Mouse (Mus musculus): ENCODE results near the gene Noxa1.

Noxa1 gene

GRCm38 (mm10) chr2:25094785-25095108 lies 202 bp downstream of the Noxa1 start:
- no peak for DNase-seq

GRCm38 (mm10) chr2:25088636-25089035 lies 6.3 kb downstream of the Noxa1 start:
- DNase-seq, result no peak

- no peak for DNase-seq
Observed at GRCm38 (mm10) chr2:25087842-25088241, 7.1 kb downstream of the Noxa1 start.

- no peak for DNase-seq
Observed at GRCm38 (mm10) chr2:25085571-25085970, 9.4 kb downstream of the Noxa1 start.

- no peak for DNase-seq
Observed at GRCm38 (mm10) chr2:25083697-25084096, 11.3 kb downstream of the Noxa1 start.

GRCm38 (mm10) chr2:25080076-25080475 lies 14.9 kb downstream of the Noxa1 start, which contains the start of gene Entpd8:
Entpd8 (plus strand) TSS chr2:25080304.
- no peak for DNase-seq

- DNase-seq, result no peak
Observed at GRCm38 (mm10) chr2:25078967-25079366, 16.0 kb downstream of the Noxa1 start.

- DNase-seq, result no peak
Observed at GRCm38 (mm10) chr2:25075506-25075905, 19.4 kb downstream of the Noxa1 start.

GRCm38 (mm10) chr2:25072398-25072797 lies 22.6 kb downstream of the Noxa1 start:
- no peak for DNase-seq

- no peak for DNase-seq
Observed at GRCm38 (mm10) chr2:25069537-25069936, 25.4 kb downstream of the Noxa1 start.

GRCm38 (mm10) chr2:25066552-25066951 lies 28.4 kb downstream of the Noxa1 start:
- DNase-seq, result no peak

GRCm38 (mm10) chr2:25065537-25065936 lies 29.4 kb downstream of the Noxa1 start:
- no peak for DNase-seq

GRCm38 (mm10) chr2:25064285-25064684 lies 30.7 kb downstream of the Noxa1 start:
- no peak for DNase-seq

- DNase-seq, result no peak
Observed at GRCm38 (mm10) chr2:25063523-25063922, 31.4 kb downstream of the Noxa1 start.

GRCm38 (mm10) chr2:25058926-25059325 lies 36.0 kb downstream of the Noxa1 start:
- no peak for DNase-seq

GRCm38 (mm10) chr2:25055409-25056155 lies 39.4 kb downstream of the Noxa1 start:
- no peak for DNase-seq

- DNase-seq, result peak; percentile 12 to 13
Observed at GRCm38 (mm10) chr2:25055068-25055405, 39.9 kb downstream of the Noxa1 start.

- peak; percentile 87 to 88 for DNase-seq
Observed at GRCm38 (mm10) chr2:25054221-25055067, 40.5 kb downstream of the Noxa1 start, which contains the start of gene Nsmf. Nsmf (plus strand) TSS chr2:25054355.

GRCm38 (mm10) chr2:25053101-25053500 lies 41.8 kb downstream of the Noxa1 start:
- DNase-seq, result no peak

- no peak for DNase-seq
Observed at GRCm38 (mm10) chr2:25051450-25051849, 43.5 kb downstream of the Noxa1 start.

GRCm38 (mm10) chr2:25050921-25051320 lies 44.0 kb downstream of the Noxa1 start:
- no peak for DNase-seq

- DNase-seq, result no peak
Observed at GRCm38 (mm10) chr2:25040089-25040488, 54.9 kb downstream of the Noxa1 start.
